Mouse (Mus musculus) c-Kit-positive CD71-positive TER-119-negative erythroid progenitor cells, embryonic 14.5 days (primary cell): ENCODE data around the gene Chmp6.

Experiments
- DNase-seq: peaks from one replicate; pipeline ENCODE4 v3.0.0-alpha.2; 2013; ENCODE audit warnings: low read depth

Gene Chmp6

DNA sequence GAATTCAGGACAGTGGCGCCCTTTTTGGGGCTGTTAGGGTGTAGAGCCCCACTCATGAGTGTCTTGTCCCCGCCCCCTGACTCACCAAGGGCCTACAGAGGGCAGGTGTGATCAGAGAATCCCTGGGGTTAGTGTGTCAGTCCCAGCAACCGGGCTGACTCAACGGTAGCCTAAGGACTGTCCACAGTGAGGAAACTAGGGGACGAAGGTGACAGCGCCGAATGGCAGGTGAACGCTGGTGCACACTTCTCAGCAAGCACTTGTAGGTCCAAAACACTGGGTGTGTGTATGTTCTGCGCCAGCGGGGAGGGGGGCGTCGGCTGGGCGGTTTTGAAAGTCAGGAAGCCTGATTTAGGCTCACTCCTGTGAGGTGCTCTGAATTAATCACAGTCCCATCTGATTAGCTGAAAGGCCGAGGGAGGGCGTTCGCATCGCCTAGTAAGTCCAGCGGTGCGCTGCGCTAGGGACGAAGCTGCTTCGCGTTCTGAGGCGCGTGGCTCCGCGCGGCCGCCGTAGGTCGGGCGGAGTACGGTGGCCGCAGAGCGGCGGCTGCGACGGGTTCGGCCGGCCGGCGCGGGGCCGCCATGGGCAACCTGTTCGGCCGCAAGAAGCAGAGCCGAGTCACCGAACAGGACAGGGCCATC, at the start of gene Chmp6:
TSS of gene Chmp6 (plus strand) at position 151 of the 644 bp plus-strand sequence.
- peak; percentile 65 for DNase-seq

- no peak for DNase-seq
These were observed 46.4 kb upstream of the Chmp6 start for GRCm38 (mm10) chr11:119866837-119867236.

- no peak for DNase-seq
These were observed 45.1 kb upstream of the Chmp6 start for GRCm38 (mm10) chr11:119868138-119868537.

GRCm38 (mm10) chr11:119868556-119868955, 44.7 kb upstream of the Chmp6 start:
- DNase-seq = no peak

GRCm38 (mm10) chr11:119871141-119871540, 42.1 kb upstream of the Chmp6 start:
- DNase-seq = no peak

DNA sequence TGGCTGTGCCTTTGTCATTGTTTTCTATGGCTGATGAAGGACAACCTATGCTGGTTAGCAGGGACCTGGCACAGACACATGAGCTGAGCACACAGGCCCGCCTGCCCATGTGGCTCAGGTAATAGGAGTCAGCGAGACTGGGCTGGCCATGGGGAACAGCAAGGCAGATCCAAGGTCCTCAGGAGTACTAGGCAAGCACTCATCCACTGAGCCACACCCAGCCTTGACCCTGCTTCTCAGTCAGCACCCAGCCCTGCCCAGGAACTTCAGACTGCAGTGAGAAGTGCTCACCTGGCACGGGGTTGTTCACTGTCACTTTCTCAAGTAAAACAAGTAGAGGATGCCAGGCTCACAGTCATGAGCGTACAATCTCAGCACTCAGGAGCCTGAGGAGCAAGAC, 39.6 kb upstream of the Chmp6 start:
- no peak for DNase-seq

DNA sequence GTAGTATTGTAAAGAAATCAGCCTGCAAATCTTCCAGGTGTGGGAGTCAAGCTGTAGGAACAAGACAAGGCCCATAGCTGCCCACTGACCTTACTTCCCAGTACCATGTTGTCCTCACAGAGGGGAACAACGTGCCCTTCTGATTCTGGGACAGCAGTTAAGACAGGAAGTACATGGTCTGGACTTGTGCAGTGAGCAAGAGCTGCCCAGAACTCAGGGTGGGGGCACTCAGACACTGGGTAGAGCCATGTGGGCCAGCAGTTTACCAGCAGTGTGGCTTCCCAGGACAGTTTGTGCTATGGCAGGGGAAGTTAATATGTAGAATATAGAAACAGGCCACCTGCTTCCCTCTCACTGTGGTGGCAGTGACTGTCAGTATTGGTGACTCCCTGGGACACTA, 38.4 kb upstream of the Chmp6 start:
- no peak for DNase-seq

- DNase-seq = no peak
These were observed 37.6 kb upstream of the Chmp6 start for GRCm38 (mm10) chr11:119875685-119876084.

GRCm38 (mm10) chr11:119877124-119877523, 36.1 kb upstream of the Chmp6 start:
- DNase-seq = no peak

- no peak for DNase-seq
These were observed 33.7 kb upstream of the Chmp6 start for GRCm38 (mm10) chr11:119879573-119879972.

GRCm38 (mm10) chr11:119883646-119884045, 29.6 kb upstream of the Chmp6 start:
- no peak for DNase-seq

DNA sequence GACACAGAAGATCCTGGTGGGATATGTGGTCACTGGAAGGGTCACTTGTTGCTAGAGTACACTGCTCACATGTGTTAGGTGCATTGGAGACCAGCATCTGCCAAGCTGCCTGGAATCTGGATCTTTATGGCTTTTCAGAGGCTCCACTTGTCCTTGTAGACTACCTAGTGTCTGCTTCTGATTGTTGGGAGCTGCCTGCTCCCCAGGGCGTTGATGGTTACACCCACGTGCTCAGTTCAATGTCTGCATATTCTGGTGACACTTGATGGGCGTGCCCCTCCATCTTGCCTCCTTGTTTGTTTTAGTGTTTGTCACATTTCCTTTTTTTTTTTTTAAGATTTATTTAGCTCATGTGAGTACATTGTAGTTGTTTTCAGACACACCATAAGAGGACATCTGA, 23.3 kb upstream of the Chmp6 start:
- DNase-seq = no peak

- no peak for DNase-seq
These were observed 21.5 kb upstream of the Chmp6 start for GRCm38 (mm10) chr11:119891601-119892215.

DNA sequence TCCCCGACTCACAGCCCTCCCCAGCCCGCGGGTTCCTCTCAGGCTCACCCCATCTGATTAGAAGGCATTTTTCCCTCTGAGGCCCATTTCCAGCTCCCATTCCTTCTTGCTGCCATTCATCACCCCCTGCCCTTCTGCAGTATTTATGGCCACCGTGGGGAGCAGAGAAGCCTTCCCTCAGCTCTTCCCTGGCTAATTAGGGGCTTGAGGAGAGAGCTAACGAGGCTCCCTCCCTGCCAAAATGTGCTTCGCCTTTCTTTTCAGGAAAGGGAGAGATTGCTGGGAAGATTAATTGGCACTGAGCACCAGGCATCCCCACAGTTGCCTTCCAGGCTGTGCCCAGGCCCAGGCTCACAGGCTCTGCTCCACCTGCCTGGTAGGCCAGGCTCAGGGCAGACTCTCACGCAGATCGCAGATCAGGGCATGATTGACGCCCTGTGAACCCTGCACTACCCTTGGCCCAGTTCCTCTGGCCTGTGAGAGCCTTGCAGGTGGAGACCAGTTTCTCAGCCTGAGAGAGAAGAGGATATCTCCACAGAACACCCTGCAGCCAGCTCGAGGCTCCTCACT, 19.5 kb upstream of the Chmp6 start:
- no peak for DNase-seq

- no peak for DNase-seq
These were observed 18.6 kb upstream of the Chmp6 start for GRCm38 (mm10) chr11:119894634-119895033.

- DNase-seq = no peak
These were observed 16.2 kb upstream of the Chmp6 start for GRCm38 (mm10) chr11:119897041-119897440.

DNA sequence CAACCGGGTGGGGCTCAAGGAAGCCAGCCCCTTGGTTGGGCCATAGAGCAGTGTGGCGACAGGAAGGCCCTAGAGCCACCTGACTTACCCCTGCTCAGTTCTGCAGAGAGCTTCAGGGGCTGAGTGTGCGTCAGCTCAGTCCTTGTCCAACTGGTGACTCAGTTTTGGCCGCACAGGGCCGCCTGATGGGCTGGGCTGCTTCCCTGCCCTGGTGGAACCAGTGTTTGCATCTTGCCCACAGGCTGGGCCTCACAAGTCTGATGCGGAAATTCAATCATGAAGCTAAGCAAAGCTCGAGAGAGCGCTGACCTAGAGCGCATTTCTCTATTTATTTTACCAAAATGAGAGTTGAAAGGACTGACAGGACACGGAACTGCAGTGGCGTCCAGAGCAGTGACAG, 14.3 kb upstream of the Chmp6 start:
- no peak for DNase-seq

DNA sequence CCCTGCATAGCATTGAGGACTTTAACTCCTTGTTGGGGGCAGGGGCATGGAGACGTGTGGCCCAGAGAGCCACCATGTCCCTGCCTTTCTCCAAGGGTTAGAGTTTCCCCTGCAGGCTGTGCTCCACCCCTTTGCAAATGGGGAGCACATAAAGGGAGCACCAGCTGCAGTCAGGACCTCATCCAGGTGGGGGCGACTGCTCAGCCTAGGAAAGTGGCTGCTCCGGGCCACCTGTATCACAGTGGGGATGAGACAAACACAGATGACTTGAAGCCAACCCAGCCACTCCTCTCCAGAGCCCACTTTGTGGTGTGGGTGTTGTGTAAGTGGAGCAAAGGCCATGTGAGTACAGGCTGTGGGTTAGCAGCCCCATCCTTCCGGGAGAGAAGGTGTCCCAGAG, 12.1 kb upstream of the Chmp6 start:
- no peak for DNase-seq

GRCm38 (mm10) chr11:119902891-119903290, 10.3 kb upstream of the Chmp6 start:
- DNase-seq = no peak

DNA sequence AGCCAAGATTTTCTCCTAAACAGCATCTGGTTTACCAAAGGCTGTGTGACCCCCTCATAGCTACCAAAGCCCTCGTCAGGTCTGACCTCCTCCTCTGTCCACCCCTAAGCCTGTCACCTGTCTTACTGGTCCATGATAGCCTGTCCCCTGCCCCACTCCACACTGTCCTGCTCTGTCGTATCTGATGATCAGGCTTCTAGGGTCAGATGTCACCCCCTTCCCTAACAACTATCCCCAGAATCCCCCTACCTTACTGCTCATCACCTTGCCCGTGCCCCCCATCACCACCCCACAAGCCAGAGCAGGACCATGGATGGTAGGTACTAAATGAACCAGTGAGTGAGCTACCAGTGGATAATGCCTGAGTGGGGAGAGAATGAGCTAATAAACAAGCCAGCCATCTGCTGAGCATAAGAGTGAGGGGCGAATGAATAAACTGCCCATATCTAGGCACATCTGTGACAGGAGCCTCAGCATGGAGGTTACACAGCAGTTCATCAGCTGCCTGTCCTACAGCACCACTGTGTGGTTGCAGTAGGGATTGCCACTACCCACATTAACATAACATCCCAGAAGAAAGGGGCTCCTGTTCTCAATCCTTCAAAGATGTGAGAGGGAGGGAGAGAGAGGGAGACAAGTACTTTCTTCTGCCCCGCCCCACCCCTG, 8.5 kb upstream of the Chmp6 start:
- DNase-seq = peak; percentile 51

DNA sequence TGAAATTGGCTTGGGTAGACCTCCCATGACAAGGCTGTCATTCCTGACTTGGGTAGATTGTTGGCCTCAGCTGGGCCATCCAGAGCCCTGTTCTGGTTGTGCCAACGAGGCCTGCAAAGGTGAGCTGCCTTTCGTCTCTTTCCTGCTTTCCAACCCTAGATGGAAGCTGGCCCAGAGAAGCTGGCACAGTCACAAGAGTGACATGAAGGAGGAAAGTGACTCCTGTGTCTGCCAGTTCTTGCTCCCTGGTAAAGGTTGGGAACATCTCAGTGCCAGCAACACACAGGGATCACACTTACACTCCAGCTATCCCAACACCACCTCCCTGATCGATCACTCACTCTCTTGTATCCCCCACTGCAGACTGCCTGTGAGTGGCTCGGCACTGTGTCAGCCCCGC, 7.4 kb upstream of the Chmp6 start:
- DNase-seq = no peak

GRCm38 (mm10) chr11:119907006-119907650, 6.1 kb upstream of the Chmp6 start:
- no peak for DNase-seq

- DNase-seq = no peak
These were observed 5.5 kb upstream of the Chmp6 start for GRCm38 (mm10) chr11:119907711-119908110.
